Mouse (Mus musculus): Measurements from ENCODE around the gene R3hdm2.

DNA sequence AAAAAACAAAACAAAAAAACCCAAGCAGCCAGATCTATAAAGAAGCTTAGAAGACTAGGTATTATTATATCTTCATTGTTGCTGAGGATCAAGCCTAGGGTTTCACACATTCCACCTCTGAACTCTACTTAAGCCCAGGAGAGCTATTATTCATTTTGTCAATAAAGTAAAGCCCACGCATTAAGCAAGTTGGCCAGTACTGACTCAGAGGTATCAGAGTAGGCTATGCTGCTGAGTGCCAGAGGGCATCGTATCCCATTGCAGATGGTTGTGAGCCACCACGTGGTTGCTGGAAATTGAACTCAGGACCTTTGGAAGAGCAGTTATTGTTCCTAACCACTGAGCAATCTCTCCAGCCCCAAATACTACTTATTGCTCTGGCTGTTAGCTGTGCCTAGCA, 163.8 kb downstream of the R3hdm2 start:
- TF ChIP-seq CTCF (IDR thresholded peaks at IDR 0.05; ENCODE audit: borderline replicate concordance, extremely low read depth, insufficient read depth, insufficient read length) (no peak), POLR2A (IDR thresholded peaks at IDR 0.05; ENCODE audit: borderline replicate concordance, extremely low read depth, insufficient read depth, insufficient read length, poor library complexity, severe bottlenecking) (no peak)

Measured in brain, embryonic 14.5 days (tissue).